Mouse (Mus musculus) urinary bladder, postnatal 10 days (tissue): ENCODE measurements around the gene Epha7.

Source experiments
- DNase-seq: peaks from one replicate; pipeline ENCODE4 v3.0.0; 2022; ENCODE audit warnings: low spot score

The Epha7 gene

DNA sequence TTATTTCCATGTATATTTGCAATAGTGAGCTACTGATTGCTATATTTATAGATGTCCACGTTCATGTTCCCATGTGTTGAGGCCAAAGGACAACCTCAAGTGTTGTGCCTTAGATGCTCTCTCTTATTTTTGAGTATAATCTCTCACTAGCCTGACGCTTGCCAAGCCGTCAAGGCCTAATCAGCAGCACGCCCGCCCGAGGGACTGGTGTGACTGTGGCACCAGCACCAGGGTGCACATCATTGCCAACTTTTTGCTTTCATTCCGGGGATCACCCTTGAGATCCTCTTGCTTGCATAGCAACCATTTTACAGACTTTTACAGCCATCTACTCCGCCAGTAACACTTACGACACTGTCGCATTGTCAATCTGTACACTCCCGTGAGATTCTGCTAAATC lies 86.9 kb downstream of the Epha7 start:
- no peak for DNase-seq

DNA sequence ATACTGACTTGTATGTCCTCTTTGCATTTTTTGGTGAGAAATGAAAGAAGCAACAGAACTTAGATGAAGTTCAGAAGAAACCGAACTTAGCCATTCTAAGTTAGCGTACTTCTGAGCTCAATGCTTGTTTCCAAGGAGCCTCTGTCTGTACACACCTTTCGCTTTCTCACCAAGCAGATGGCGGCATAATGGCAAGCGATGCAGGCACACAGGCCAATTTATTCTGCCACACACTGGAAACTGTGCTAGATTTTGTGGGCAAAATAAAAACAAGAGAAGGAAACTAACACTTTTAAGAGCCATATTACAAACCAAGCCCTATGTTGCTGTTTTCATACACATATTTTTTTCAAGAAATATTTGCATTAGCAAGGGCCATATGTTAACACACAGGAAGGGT lies 88.6 kb downstream of the Epha7 start:
- DNase-seq, result no peak

DNA sequence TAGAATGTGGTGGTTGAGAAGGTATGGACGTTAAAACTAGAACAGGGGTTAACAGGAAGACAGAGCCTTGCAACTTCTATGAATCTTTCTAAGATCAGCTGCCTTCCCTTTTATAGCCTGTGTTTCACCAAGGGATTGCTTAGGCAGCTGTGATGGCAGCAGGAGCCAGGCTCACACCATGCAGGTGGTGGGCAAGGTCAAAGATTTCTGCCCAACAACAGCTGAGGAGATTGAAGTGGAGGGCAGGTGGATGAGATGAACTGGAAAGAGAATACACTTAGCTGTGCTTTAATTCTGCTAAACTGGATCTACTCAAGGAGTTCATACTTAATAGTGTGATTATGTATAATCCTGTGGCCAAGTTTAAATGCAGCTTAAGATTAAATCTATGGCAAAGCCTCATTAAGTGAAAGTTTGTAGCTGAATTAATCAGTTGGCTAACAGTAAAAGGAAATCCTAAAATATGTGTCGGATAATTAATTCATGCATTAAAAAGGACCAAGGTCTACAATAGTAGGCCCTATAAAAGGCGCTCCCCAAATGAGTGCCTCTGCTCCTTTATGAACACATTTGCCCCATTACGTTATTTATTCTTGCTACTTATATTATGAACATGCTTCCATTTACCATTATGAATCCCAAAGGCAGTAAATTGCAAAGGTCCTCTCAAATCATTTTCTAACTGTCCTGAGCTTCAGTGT lies 89.2 kb downstream of the Epha7 start:
- DNase-seq, result no peak

DNA sequence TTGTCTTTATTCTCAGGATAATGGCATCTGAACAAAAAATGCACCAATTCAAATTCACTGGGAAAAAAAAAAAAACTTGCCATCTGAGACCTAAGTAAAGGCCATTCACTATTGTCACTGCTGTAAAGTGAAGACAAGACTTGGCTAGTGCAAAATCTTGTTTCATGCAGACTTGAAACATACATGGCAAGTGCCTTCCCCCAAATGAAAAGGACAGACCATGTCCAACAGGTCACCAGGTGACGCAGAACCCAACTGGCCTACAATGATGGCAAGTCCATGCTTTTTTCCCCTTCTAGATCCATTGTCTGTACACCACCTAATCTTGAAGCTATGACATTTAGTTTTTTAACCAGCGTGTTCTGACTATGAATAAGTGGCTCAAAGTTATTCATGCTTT lies 94.1 kb downstream of the Epha7 start:
- no peak for DNase-seq

DNA sequence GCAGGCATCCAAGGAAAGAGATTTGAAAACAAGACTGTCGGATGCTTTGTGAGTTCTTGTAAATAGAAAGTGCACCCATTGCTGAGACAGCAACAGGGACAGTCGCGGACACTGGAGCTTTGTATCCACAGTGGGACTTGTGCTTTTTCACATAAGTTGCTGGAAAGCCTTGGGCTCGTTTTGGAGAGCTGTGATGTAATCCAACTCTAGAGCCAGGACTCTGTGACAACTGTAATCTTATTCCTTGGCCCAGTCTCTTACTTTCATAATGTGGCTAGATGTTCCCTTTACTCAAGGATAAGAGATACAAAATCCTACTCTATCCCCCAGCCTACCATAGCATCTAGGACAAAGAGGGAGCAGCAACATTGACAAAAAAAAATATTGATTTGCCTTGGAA lies 97.2 kb downstream of the Epha7 start:
- no peak for DNase-seq

DNA sequence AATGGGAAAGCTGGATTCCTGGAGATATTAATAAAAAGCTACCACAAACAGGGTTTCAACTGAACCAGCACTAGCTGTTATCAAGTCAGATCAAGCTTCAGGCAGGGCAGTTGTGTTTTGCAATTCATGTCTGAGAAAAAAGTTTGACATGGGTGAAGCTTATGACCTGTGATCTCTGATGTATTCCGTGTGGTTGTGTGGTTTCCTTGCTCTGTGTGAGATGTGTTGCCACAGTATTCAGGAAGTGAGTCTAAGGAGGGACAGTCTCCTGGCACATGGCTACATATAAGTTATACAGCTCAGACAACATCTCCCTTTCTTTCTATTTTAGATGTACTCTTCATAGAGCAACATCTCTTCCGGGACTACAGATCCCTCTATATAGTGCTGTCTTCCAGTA lies 99.1 kb downstream of the Epha7 start:
- DNase-seq, result no peak

DNA sequence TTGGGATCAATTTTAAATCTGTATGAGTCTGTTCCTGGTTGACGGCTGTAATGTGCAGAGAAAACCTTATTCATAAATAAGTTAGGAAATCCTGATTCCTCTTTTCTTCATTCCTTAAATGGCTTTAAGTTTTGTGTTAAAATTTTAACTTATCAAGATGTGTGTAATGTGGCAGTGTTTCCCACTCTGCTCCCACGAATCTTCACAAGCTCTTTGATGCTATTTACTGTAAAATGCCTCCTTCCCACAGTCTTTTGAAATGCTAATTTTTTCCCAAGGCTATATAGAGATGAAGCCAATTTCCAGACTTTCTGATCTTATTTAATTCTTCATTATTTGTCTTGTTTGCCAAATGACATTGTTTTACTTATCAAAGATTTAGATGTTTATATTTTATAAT lies 100.7 kb downstream of the Epha7 start:
- DNase-seq, result no peak

DNA sequence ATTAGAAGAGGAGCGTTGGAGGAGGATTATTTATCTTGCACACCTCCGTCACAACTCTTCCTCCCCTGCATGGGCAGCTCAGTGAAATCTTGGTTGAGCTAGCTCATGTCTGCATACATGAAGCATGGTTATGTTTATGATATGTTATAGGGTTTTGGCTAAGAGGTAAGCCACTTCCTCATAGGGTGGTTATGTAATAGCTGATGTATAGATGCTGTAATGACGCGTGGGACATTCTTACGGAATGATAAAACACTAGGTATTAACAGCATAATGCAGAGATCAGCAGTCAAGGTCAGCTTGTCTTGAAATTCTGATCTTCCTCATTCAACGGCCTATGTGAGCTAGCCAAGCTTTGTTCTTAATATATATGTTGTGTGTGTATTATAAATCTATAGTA lies 107.7 kb downstream of the Epha7 start:
- no peak for DNase-seq

DNA sequence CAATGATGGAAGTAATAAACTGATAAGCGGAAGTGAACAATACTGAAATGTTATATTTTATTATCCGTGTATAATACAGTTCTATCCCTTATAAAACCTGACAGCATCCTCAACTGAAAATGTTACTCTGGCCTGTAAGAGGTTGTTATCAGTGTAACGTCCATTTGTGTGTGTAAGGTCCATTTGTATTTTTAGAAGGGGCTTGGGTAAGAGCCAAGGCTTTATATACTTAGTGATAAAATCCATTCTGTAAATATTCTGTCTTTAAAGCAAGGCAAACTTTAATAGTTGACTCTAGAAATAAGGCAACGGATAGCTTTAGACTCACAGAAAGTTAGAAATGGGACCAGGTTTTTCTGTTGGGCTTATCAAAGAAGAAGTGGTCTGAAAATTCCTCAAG lies 113.1 kb downstream of the Epha7 start:
- no peak for DNase-seq

DNA sequence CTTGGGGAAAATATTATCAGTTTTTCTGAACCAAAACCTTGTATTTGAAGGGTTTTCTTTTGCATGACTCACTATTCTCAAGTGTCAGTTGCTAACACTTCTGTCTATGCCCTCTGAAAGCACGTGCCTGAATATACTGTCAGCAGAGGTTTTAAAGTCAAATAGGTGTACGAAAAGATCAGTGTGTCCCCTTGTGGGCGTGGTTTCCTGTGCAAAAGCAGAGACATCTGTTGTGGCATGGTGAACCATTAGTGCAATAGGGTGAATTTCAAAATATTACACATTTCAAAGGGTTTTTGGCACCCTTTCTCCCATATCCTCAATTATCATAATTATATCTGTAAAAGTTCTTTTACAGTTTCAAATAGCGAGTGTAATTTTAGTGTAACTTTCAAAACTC lies 120.5 kb downstream of the Epha7 start:
- no peak for DNase-seq

DNA sequence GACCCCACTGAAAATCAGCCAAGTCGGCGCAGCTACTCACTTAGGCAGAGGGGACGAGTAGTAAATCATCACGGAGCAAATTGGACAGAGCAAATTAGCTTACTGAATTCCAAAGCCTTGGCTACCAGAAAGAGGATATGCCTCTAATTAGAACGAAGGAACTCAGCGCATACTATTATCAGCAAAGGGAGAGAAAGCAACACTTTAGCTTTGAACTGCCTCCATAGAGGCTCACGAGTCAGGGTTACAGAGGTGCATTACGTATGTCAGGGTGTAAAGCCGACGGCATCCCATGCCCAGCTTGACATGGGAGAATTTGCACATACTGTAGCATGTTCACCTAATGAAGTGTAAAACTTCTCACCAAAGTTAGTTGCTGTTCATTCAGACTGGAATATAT lies 121.9 kb downstream of the Epha7 start:
- DNase-seq, result no peak

DNA sequence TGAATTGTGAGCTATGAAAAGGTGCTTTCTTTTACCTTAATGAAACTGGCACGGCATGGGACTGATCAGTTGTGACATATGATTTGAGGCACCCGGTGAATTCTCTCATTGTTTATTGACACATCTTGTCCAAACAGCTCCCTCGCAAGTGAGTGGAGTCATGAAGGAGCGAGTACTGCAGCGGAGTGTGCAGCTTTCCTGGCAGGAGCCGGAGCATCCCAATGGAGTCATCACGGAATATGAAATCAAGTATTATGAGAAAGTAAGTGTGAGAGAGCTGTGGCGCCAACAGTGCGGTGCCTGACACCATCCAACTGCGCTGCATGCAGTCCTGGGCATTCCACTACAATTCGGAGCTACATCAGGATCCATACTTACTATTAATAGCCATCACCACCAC lies 122.6 kb downstream of the Epha7 start:
- no peak for DNase-seq

DNA sequence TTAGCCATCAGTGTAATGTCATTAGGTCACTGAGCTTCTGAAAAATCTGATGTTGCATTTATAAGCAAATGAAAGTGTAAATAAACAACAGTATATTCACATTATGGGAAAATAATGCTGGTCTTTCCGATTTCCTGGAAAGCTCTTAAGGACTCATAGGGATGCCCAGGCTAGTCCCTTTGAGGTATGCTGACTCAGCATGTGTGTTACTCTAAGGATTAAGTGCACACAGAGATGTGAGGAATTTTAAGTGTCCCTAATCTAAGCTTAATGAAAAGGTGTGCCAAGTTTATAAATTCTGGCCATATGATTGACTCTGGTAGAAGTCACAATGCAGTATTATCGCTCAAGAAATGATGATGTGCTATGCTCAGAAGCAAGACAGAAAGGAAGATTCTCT lies 127.8 kb downstream of the Epha7 start:
- DNase-seq, result no peak

DNA sequence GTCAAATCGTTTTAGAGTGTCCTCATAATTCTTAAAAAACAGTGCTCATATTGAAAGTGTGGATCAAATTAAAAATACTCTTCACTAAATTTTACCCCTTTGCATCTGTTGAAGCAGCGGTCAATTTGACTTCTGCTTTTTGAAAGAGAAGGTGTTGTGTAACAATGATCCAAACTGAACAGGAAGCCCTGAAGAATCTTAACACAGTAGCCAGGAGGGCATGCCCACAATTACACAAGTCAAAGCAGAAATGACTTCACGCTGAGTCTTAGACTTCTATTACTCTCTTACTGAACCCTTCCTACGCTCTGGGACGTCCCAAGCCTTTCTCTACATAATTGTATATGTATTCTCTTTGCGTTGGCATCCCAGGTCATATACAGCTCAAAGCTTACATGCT lies 131.3 kb downstream of the Epha7 start:
- no peak for DNase-seq

DNA sequence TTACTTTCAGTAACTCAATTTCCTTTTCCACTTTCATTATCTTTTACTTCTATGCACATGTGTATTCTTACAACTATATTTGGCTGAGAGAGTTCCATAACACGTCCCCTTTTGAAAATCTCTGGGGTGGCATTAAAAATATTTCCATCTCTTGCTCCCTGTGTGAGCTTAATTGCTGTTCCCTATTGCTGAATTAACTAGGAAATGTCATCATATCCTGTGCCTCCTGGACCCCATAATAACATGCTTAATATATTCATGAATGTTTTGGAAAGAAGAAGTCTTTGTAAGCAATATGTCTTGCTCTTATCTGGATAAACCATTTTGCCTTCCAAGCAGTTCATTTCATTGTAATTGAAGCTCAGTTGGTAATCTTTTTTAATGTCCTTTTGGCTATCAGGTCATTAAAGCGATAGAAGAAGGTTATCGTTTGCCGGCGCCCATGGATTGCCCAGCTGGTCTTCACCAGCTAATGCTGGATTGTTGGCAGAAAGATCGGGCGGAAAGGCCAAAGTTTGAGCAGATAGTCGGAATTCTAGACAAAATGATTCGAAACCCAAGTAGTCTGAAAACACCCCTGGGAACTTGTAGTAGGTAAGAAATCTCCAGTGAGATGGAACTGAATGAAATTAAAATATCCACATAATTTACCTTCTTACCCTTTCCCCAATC lies 148.1 kb downstream of the Epha7 start:
- no peak for DNase-seq

DNA sequence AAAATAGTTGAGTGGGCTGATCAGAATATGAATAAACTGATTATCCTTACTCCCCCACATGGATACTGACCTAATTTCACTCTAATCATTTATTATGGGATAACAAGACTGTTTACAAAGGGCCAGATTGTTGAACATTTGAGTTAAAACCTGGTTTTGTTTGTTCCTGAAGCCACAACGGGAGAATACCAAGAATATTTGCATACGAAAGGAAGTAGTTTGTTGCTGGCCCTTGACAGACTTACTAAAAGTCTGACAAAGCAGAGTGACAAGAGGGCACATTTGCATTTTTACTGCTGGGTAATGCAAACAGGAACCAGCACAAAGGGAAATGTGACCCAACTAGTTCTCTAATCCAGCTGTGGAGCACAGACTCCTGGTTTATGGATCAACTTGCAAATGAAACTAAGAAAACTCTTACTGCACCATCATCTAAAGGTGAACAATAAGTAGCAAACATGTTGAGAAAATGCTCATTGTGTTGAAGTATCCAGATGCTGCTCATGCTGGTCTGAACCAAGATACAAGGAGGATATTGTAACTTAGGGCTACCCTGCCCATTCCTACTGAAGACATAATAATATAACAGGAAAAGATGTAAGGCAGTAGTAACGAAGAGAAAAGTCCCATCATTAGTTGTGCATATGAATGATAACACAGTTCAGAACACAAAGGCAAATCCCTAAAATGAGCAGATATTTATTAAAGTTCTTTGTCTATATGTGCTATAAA lies 154.8 kb downstream of the Epha7 start:
- no peak for DNase-seq

DNA sequence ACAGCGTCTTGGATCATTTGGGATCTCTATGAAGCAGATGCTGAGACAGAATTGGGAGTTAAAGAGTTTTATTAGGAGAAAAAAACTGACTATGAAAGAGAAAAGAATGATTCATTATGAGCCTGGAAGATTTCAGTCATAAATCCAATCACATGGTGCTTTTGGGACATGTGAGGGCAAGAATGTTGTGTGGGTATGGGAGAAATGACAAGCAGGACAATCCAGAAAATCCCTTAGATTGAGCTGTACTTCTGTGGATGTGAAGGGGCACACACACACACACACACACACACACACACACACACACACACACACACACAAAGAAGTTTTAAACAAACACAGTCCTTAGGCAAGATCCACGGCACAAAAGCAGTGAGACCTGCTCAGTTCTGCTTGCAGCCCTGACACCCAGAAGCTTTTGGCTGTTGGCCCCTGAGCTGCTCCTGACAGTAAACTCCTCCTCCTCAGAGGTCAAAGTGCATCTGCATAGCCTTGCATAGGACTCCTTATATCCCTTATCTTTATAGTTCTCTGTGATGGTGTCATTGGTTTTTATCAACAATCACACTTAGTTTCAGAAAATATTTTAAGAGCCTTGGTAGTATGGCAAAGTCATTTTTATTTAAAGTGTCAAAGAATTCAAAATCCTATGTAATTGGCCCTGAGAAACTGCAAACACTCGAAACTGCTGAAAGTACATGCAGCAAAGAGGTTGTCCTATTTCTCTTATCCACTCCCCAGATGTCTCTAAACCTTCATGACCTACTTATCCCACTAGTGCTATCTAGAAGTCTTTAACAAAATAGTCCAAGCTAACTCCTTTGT lies 185.7 kb downstream of the Epha7 start:
- no peak for DNase-seq

DNA sequence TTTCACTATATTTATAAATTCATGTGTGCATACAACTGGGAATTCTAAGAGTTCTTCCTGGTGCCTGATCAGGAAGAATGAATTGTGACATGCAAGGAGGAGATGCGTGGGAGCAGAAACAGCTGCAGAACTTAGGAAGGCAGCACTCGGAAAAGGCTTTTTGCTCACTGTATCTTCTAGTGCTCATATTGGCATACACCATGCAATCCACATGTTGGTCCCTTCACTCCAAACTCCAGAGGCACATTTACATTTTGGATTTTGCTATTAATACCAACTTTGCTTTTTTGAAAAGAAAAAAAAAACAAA lies 186.3 kb downstream of the Epha7 start:
- no peak for DNase-seq

DNA sequence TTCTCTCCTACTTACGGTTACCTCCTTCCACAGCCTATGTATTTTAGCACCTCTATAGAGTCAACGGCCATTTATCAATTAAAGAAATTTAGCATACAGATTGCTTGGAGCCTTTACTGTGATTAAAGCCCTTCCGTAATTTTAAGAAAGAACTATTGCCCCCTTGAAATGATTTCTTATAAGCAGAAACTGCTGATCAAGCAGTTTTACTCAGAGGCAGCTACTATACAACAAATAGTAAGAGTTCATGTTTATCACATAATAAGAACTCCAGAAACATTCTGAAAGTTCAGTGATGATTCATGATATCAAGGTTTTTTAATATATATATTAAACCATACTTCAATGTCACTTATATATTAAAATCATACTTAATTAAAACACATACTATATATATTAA lies 197.4 kb downstream of the Epha7 start:
- no peak for DNase-seq
